Mouse (Mus musculus) limb, embryonic 14.5 days (tissue): Measurements from ENCODE around the gene Nfe2. TPM values are rescaled to one million over a fixed set of nuclear protein-coding genes. Genes with fewer than 3 reads are reported as not detected.
A peak's percentile ranks its signal among the peaks of the same experiment; 100 is the strongest.

Experiments
- ATAC-seq: fragments of 200-750 bp; cut with Nextera tagmentation; 2 replicates; pipeline ENCODE4 v1.8.0; 2017; ENCODE audit warnings: low read depth, moderate number of reproducible peaks, moderate TSS enrichment; ENCODE audit not compliant: low FRiP score
- DNase-seq: peaks from one replicate; pipeline ENCODE4 v3.0.0-alpha.2; 2015; ENCODE audit warnings: low spot score
- H3K27ac ChIP-seq: fragments of 300-500 bp; sonication (generic); replicated peaks from 2 replicates; pipeline ENCODE4 v1.5.1; 2014; ENCODE audit warnings: low read depth, mild to moderate bottlenecking, low read length, moderate library complexity, mixed read lengths
- H3K27me3 ChIP-seq: fragments of 300-500 bp; sonication (generic); 2 replicates; pipeline ENCODE4 v1.6.1; 2014; ENCODE audit warnings: low read length, mixed read lengths; ENCODE audit not compliant: control insufficient read depth, insufficient read depth
- H3K36me3 ChIP-seq: fragments of 300-500 bp; sonication (generic); 2 replicates; pipeline ENCODE4 v1.6.1; 2014; ENCODE audit warnings: mild to moderate bottlenecking, low read length, moderate library complexity, mixed read lengths; ENCODE audit not compliant: control insufficient read depth, insufficient read depth
- H3K4me1 ChIP-seq: fragments of 300-500 bp; sonication (generic); 2 replicates; pipeline ENCODE4 v1.6.1; 2014; ENCODE audit warnings: antibody characterized with exemption, low read length, mixed read lengths; ENCODE audit not compliant: control insufficient read depth, insufficient read depth
- H3K4me2 ChIP-seq: fragments of 300-500 bp; sonication (generic); replicated peaks from 2 replicates; pipeline ENCODE4 v1.6.1; 2014; ENCODE audit warnings: low read depth, mild to moderate bottlenecking, low read length, moderate library complexity; ENCODE audit not compliant: severe bottlenecking
- H3K4me3 ChIP-seq: fragments of 300-500 bp; sonication (generic); replicated peaks from 2 replicates; pipeline ENCODE4 v1.5.1; 2014; ENCODE audit warnings: low read length
- H3K9ac ChIP-seq: fragments of 300-500 bp; sonication (generic); 2 replicates; pipeline ENCODE4 v1.6.1; 2014; ENCODE audit warnings: mild to moderate bottlenecking, low read depth, low read length, moderate library complexity; ENCODE audit not compliant: severe bottlenecking
- H3K9me3 ChIP-seq: fragments of 300-500 bp; sonication (generic); 2 replicates; pipeline ENCODE4 v1.6.1; 2016; ENCODE audit warnings: low read length; ENCODE audit not compliant: control insufficient read depth
- POLR2A ChIP-seq: fragments of 200-500 bp; IDR thresholded peaks from 2 replicates; pipeline ENCODE4 v1.8.0; 2012; ENCODE audit warnings: inconsistent platforms, mild to moderate bottlenecking, moderate library complexity, borderline replicate concordance; ENCODE audit not compliant: insufficient read depth, insufficient read length; ENCODE audit errors: extremely low read depth
- WGBS: fragments of 180-500 bp; shearing (Covaris S2); extraction: QIAGEN DNeasy Blood & Tissue Kit; methylation state at CpG from one replicate; pipeline ENCODE4 v1.1.7; 2014; 5-methylcytosine and 5-hydroxymethylcytosine counted together
- polyA plus RNA-seq, 2 experiments: library from polyadenylated mRNA; depleted of rRNA in 1 of 2; stranded (reverse) in 1 of 2; unstranded in 1 of 2; fragments of >200 nt; fragmentation: Nextera tagmentation in 1 of 2; extraction: Ambion mirVana in 1 of 2; gene quantifications; 2 replicates each; pipeline versions ENCODE4 v1.2.1 to v1.2.3; 2012 to 2014

The Nfe2 gene
- polyA plus RNA-seq, 2 experiments, result 1.5 TPM

- peak overlapping the region; percentile 46 for H3K4me2 ChIP-seq
- ATAC-seq (peak; percentile 60), DNase-seq (peak; percentile 89)
- 0 out of 2 replicates have a peak overlapping the region, but pooled peaks have one; percentile 18 for H3K9ac ChIP-seq
- no peaks in the 10 kb centered on the region for H3K9me3 ChIP-seq
- TF ChIP-seq POLR2A, result no peak
- H3K4me1 ChIP-seq, result peaks cover 95% of the 10 kb centered on the region
- peak overlapping the region; percentile 93 for H3K27ac ChIP-seq
- H3K36me3 ChIP-seq, result peaks cover 13% of the 10 kb centered on the region
- no peaks in the 10 kb centered on the region for H3K27me3 ChIP-seq
- 3% methylated on average over 18 of the region's 18 CpGs for WGBS
- H3K4me3 ChIP-seq, result peak overlapping the region; percentile 25
Observed at GRCm38 (mm10) chr15:103300067-103300471, 41.9 kb upstream of the Nfe2 start.

- H3K36me3 ChIP-seq, result peaks cover 13% of the 10 kb centered on the region
- ATAC-seq (no peak; the same call in 1 of the 2 replicates), DNase-seq (no peak)
- peak overlapping the region; percentile 25 for H3K4me3 ChIP-seq
- no peaks in the 10 kb centered on the region for H3K27me3 ChIP-seq
- peak overlapping the region; percentile 93 for H3K27ac ChIP-seq
- peaks cover 97% of the 10 kb centered on the region for H3K4me1 ChIP-seq
- peak overlapping the region; percentile 46 for H3K4me2 ChIP-seq
- H3K9ac ChIP-seq, result 0 out of 2 replicates have a peak overlapping the region, but pooled peaks have one; percentile 18
- no peaks in the 10 kb centered on the region for H3K9me3 ChIP-seq
- whole genome bisulfite sequencing, result 20% methylated on average over 8 of the region's 8 CpGs
- TF ChIP-seq POLR2A, result no peak
Observed at GRCm38 (mm10) chr15:103299644-103300043, 41.4 kb upstream of the Nfe2 start.

- H3K4me1 ChIP-seq, result peaks cover 93% of the 10 kb centered on the region
- no peaks in the 10 kb centered on the region for H3K27me3 ChIP-seq
- peak overlapping the region; percentile 93 for H3K27ac ChIP-seq
- no peak for TF ChIP-seq POLR2A
- no peak for DNase-seq
- peaks cover 13% of the 10 kb centered on the region for H3K36me3 ChIP-seq
- H3K4me3 ChIP-seq, result no peak overlapping the region
- no peaks in the 10 kb centered on the region for H3K9me3 ChIP-seq
- 50% methylated on average over 5 of the region's 5 CpGs for WGBS
- peak overlapping the region; percentile 46; the same call in 1 of the 2 replicates for H3K4me2 ChIP-seq
- no peak overlapping the region for H3K9ac ChIP-seq
- ATAC-seq, result no peak
Observed at GRCm38 (mm10) chr15:103298861-103299616, 40.8 kb upstream of the Nfe2 start.

GRCm38 (mm10) chr15:103298026-103298425 is 39.8 kb upstream of the Nfe2 start:
- ATAC-seq, result no peak
- no peak overlapping the region for H3K4me3 ChIP-seq
- 56% methylated on average over 3 of the region's 3 CpGs for WGBS
- no peaks in the 10 kb centered on the region for H3K9me3 ChIP-seq
- H3K4me1 ChIP-seq, result peaks cover 83% of the 10 kb centered on the region
- TF ChIP-seq POLR2A, result no peak
- H3K9ac ChIP-seq, result no peak overlapping the region
- no peaks in the 10 kb centered on the region for H3K27me3 ChIP-seq
- DNase-seq, result no peak
- H3K36me3 ChIP-seq, result peaks cover 22% of the 10 kb centered on the region
- H3K4me2 ChIP-seq, result no peak overlapping the region
- H3K27ac ChIP-seq, result peak overlapping the region; percentile 93

- 0 out of 2 replicates have a peak overlapping the region, but pooled peaks have one; percentile 75 for H3K27ac ChIP-seq
- no peak overlapping the region for H3K4me3 ChIP-seq
- H3K9ac ChIP-seq, result no peak overlapping the region
- DNase-seq (no peak), ATAC-seq (no peak)
- WGBS, result 38% methylated on average over 6 of the region's 6 CpGs
- no peaks in the 10 kb centered on the region for H3K9me3 ChIP-seq
- H3K4me1 ChIP-seq, result peaks cover 79% of the 10 kb centered on the region
- peaks cover 28% of the 10 kb centered on the region for H3K36me3 ChIP-seq
- no peak overlapping the region for H3K4me2 ChIP-seq
- H3K27me3 ChIP-seq, result no peaks in the 10 kb centered on the region
- TF ChIP-seq POLR2A, result no peak
Observed at GRCm38 (mm10) chr15:103297313-103297712, 39.1 kb upstream of the Nfe2 start.
